Mouse (Mus musculus): ENCODE data around the gene Tbc1d14. TPM values are rescaled to one million over a fixed set of nuclear protein-coding genes. Genes with fewer than 3 reads are reported as not detected.

The Tbc1d14 gene
- polyA plus RNA-seq, 1 experiment = 0.47 TPM

- peaks cover 100% of the 10 kb centered on the region for H3K36me3 ChIP-seq (ENCODE audit: control insufficient read depth)
- H3K27me3 ChIP-seq (ENCODE audit: control insufficient read depth) = no peaks in the 10 kb centered on the region
- no peaks in the 10 kb centered on the region for H3K9me3 ChIP-seq (ENCODE audit: control insufficient read depth, low read length)
- H3K4me1 ChIP-seq (ENCODE audit: control insufficient read depth) = peaks cover 9% of the 10 kb centered on the region
- H3K4me3 ChIP-seq (replicated peaks) = no peak overlapping the region
- no peak for TF ChIP-seq TAL1 (IDR thresholded peaks at IDR 0.05; ENCODE audit: low read length)
- no peak for TF ChIP-seq GATA1 (IDR thresholded peaks at IDR 0.05; ENCODE audit: low read length)
Observed at GRCm38 (mm10) chr5:36603031-36603430, 10.0 kb upstream of the Tbc1d14 start.

- no peak overlapping the region for H3K4me3 ChIP-seq (replicated peaks)
- peaks cover 93% of the 10 kb centered on the region for H3K36me3 ChIP-seq (ENCODE audit: control insufficient read depth)
- H3K4me1 ChIP-seq (ENCODE audit: control insufficient read depth) = peaks cover 15% of the 10 kb centered on the region
- H3K9me3 ChIP-seq (ENCODE audit: control insufficient read depth, low read length) = no peaks in the 10 kb centered on the region
- no peak for TF ChIP-seq TAL1 (IDR thresholded peaks at IDR 0.05; ENCODE audit: low read length)
- no peak for TF ChIP-seq GATA1 (IDR thresholded peaks at IDR 0.05; ENCODE audit: low read length)
- H3K27me3 ChIP-seq (ENCODE audit: control insufficient read depth) = peaks cover 4% of the 10 kb centered on the region; the same call in 1 of the 2 replicates
Observed at GRCm38 (mm10) chr5:36602028-36602427, 9.0 kb upstream of the Tbc1d14 start.

GRCm38 (mm10) chr5:36601492-36601891 lies 8.4 kb upstream of the Tbc1d14 start:
- peaks cover 13% of the 10 kb centered on the region for H3K4me1 ChIP-seq (ENCODE audit: control insufficient read depth)
- no peaks in the 10 kb centered on the region for H3K9me3 ChIP-seq (ENCODE audit: control insufficient read depth, low read length)
- TF ChIP-seq GATA1 (IDR thresholded peaks at IDR 0.05; ENCODE audit: low read length) = no peak
- no peak for TF ChIP-seq TAL1 (IDR thresholded peaks at IDR 0.05; ENCODE audit: low read length)
- no peak overlapping the region for H3K4me3 ChIP-seq (replicated peaks)
- peaks cover 7% of the 10 kb centered on the region; the same call in 1 of the 2 replicates for H3K27me3 ChIP-seq (ENCODE audit: control insufficient read depth)
- peaks cover 88% of the 10 kb centered on the region for H3K36me3 ChIP-seq (ENCODE audit: control insufficient read depth)

- no peak for TF ChIP-seq TAL1 (IDR thresholded peaks at IDR 0.05; ENCODE audit: low read length)
- TF ChIP-seq GATA1 (IDR thresholded peaks at IDR 0.05; ENCODE audit: low read length) = no peak
- Histone ChIP-seq H3K4me3 (replicated peaks) (no peak overlapping the region), H3K9me3 (ENCODE audit: control insufficient read depth, low read length) (no peaks in the 10 kb centered on the region), H3K4me1 (ENCODE audit: control insufficient read depth) (peaks cover 18% of the 10 kb centered on the region), H3K27me3 (ENCODE audit: control insufficient read depth) (peaks cover 24% of the 10 kb centered on the region), H3K36me3 (ENCODE audit: control insufficient read depth) (peaks cover 62% of the 10 kb centered on the region)
Observed at GRCm38 (mm10) chr5:36598883-36599282, 5.8 kb upstream of the Tbc1d14 start.

GRCm38 (mm10) chr5:36597653-36598052 lies 4.6 kb upstream of the Tbc1d14 start:
- no peak overlapping the region for H3K4me3 ChIP-seq (replicated peaks)
- TF ChIP-seq GATA1 (IDR thresholded peaks at IDR 0.05; ENCODE audit: low read length) = no peak
- TF ChIP-seq TAL1 (IDR thresholded peaks at IDR 0.05; ENCODE audit: low read length) = no peak
- H3K4me1 ChIP-seq (ENCODE audit: control insufficient read depth) = peaks cover 18% of the 10 kb centered on the region
- H3K9me3 ChIP-seq (ENCODE audit: control insufficient read depth, low read length) = no peaks in the 10 kb centered on the region
- peaks cover 49% of the 10 kb centered on the region for H3K36me3 ChIP-seq (ENCODE audit: control insufficient read depth)
- peaks cover 24% of the 10 kb centered on the region for H3K27me3 ChIP-seq (ENCODE audit: control insufficient read depth)

DNA sequence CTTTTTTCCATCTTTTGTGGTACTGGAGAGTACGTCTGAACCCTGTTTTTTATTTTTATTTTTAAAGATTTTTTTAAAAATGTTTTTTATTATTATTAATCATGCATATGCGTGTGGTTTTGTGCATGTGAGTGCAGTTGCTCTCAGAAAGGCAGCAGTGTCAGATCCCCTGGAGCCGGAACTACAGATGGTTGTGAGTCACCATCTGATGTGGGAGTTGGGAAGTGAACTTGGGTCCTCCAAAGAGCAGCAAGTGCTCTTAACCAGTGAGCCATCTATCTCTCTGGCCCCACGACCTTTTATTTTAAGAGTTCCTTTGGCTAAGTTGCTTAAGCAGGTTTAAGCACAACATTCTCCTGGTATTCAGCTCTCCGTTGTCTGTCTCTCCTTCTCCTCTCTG lies 3.1 kb upstream of the Tbc1d14 start:
- TF ChIP-seq TAL1 (IDR thresholded peaks at IDR 0.05; ENCODE audit: low read length) (no peak), GATA1 (IDR thresholded peaks at IDR 0.05; ENCODE audit: low read length) (no peak)

GRCm38 (mm10) chr5:36595115-36595514 lies 2.0 kb upstream of the Tbc1d14 start:
- Histone ChIP-seq H3K36me3 (ENCODE audit: control insufficient read depth) (peaks cover 24% of the 10 kb centered on the region), H3K9me3 (ENCODE audit: control insufficient read depth, low read length) (no peaks in the 10 kb centered on the region), H3K27me3 (ENCODE audit: control insufficient read depth) (peaks cover 31% of the 10 kb centered on the region), H3K4me1 (ENCODE audit: control insufficient read depth) (peaks cover 26% of the 10 kb centered on the region), H3K4me3 (replicated peaks) (no peak overlapping the region)
- TF ChIP-seq GATA1 (IDR thresholded peaks at IDR 0.05; ENCODE audit: low read length) (no peak), TAL1 (IDR thresholded peaks at IDR 0.05; ENCODE audit: low read length) (no peak)

More for the DNA sequence above, 3.1 kb upstream of the Tbc1d14 start:
- Histone ChIP-seq H3K36me3 (ENCODE audit: control insufficient read depth) (peaks cover 35% of the 10 kb centered on the region), H3K27me3 (ENCODE audit: control insufficient read depth) (peaks cover 24% of the 10 kb centered on the region), H3K9me3 (ENCODE audit: control insufficient read depth, low read length) (no peaks in the 10 kb centered on the region), H3K4me1 (ENCODE audit: control insufficient read depth) (peaks cover 18% of the 10 kb centered on the region), H3K4me3 (replicated peaks) (no peak overlapping the region)

DNA sequence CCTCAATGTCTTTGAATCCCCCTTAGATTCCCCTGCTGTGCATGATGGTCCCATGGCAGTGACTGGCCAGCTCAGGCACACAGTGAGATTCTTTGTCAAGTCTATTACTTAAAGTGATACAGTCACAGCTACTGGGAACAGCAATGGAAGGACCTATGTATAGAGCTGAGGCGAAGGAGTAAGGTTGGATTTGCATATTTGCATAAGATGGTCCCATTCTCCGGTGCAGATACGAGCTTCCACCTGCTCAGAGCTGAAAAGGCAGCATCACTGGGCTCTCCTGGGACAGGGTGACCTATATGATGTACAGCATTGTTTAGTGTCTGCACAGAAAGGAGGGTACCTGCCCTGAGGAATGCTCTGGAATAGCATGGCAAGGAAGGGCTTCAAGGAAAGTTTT lies 1.3 kb upstream of the Tbc1d14 start:
- Histone ChIP-seq H3K36me3 (ENCODE audit: control insufficient read depth) (peaks cover 16% of the 10 kb centered on the region), H3K4me3 (replicated peaks) (no peak overlapping the region), H3K27me3 (ENCODE audit: control insufficient read depth) (peaks cover 32% of the 10 kb centered on the region), H3K4me1 (ENCODE audit: control insufficient read depth) (peaks cover 26% of the 10 kb centered on the region), H3K9me3 (ENCODE audit: control insufficient read depth, low read length) (no peaks in the 10 kb centered on the region)
- TF ChIP-seq TAL1 (IDR thresholded peaks at IDR 0.05; ENCODE audit: low read length) (no peak), GATA1 (IDR thresholded peaks at IDR 0.05; ENCODE audit: low read length) (no peak)

DNA sequence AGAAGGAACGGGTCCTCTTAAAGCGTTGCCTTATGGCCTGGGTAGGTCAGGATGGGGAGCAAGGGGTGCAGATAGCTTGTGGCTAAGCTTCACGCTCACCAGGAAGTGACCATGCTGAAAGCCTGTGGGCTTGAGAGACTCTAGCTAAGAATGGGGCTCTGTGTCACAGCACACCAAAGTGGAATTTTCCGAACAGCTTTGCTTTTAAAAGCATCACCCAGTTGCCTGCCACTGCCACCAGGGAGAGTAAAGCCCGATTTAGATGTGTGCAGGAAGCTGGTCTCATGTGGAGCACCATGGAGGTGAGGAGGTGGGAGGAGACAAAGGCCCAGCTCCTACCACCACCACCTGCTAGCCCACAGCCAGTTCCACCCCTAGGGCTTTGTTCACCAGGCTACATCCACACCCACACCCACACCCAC lies 2.6 kb downstream of the Tbc1d14 start:
- no peaks in the 10 kb centered on the region for H3K9me3 ChIP-seq (ENCODE audit: control insufficient read depth, low read length)
- H3K27me3 ChIP-seq (ENCODE audit: control insufficient read depth) = peaks cover 26% of the 10 kb centered on the region
- no peak overlapping the region for H3K4me3 ChIP-seq (replicated peaks)
- no peaks in the 10 kb centered on the region for H3K36me3 ChIP-seq (ENCODE audit: control insufficient read depth)
- H3K4me1 ChIP-seq (ENCODE audit: control insufficient read depth) = peaks cover 15% of the 10 kb centered on the region
- TF ChIP-seq TAL1 (IDR thresholded peaks at IDR 0.05; ENCODE audit: low read length) = no peak
- TF ChIP-seq GATA1 (IDR thresholded peaks at IDR 0.05; ENCODE audit: low read length) = no peak

- Histone ChIP-seq H3K4me3 (replicated peaks) (no peak overlapping the region), H3K36me3 (ENCODE audit: control insufficient read depth) (no peaks in the 10 kb centered on the region), H3K9me3 (ENCODE audit: control insufficient read depth, low read length) (peaks cover 2% of the 10 kb centered on the region; the same call in 1 of the 2 replicates), H3K4me1 (ENCODE audit: control insufficient read depth) (peaks cover 42% of the 10 kb centered on the region), H3K27me3 (ENCODE audit: control insufficient read depth) (peaks cover 17% of the 10 kb centered on the region)
- TF ChIP-seq GATA1 (IDR thresholded peaks at IDR 0.05; ENCODE audit: low read length) = no peak
- TF ChIP-seq TAL1 (IDR thresholded peaks at IDR 0.05; ENCODE audit: low read length) = no peak
Observed at GRCm38 (mm10) chr5:36584299-36584698, 8.8 kb downstream of the Tbc1d14 start.

All from erythroblast, embryonic 14.5 days (primary cell).